ENCODE assay signal across 8 mouse cellular contexts in genomic region chr11:40694311-40695087, GRCm38 (mm10). TPM values are rescaled to one million over a fixed set of nuclear protein-coding genes. Genes with fewer than 3 reads are reported as not detected.
DNase-seq lines count a peak whose midpoint lies in the region; ATAC-seq and TF ChIP-seq lines count a peak whose summit lies in the region.

No protein-coding gene starts in this region.

- peak overlapping the region; percentile 95 for H3K27ac ChIP-seq in embryonic facial prominence, embryonic 10.5 days (replicated peaks)
- H3K27ac ChIP-seq in liver, adult 2 months (replicated peaks; ENCODE audit: insufficient read depth, low read depth, low read length), result peak overlapping the region; percentile 86
- peak overlapping the region; percentile 96 for H3K27ac ChIP-seq in stomach, embryonic 14.5 days (ENCODE audit: low read length)

- peak overlapping the region; percentile 91 for H3K4me3 ChIP-seq in embryonic facial prominence, embryonic 10.5 days
- H3K4me3 ChIP-seq in liver, adult 2 months (ENCODE audit: insufficient read depth, low read depth, low read length), result peak overlapping the region; percentile 63
- H3K4me3 ChIP-seq in stomach, embryonic 14.5 days (ENCODE audit: low read depth, low read length), result peak overlapping the region; percentile 94

- H3K9ac ChIP-seq in liver, adult 2 months (ENCODE audit: low read depth, low read length), result peak overlapping the region; percentile 81
- peak overlapping the region; percentile 65 for H3K9ac ChIP-seq in stomach, embryonic 14.5 days (replicated peaks; ENCODE audit: low read depth, low read length)

- no peaks in the 10 kb centered on the region for H3K27me3 ChIP-seq in embryonic facial prominence, embryonic 10.5 days (replicated peaks; ENCODE audit: low read depth, poor library complexity, severe bottlenecking)
- H3K27me3 ChIP-seq in liver, adult 2 months (ENCODE audit: control insufficient read depth, insufficient read depth, low read length), result no peaks in the 10 kb centered on the region
- no peaks in the 10 kb centered on the region for H3K27me3 ChIP-seq in stomach, embryonic 14.5 days (ENCODE audit: control insufficient read depth, insufficient read depth, low read length)

- under 1% methylated on average over 31 of the region's 31 CpGs for WGBS in embryonic facial prominence, embryonic 10.5 days
- WGBS in liver, adult 2 months, result under 1% methylated on average over 31 of the region's 31 CpGs
- under 1% methylated on average over 31 of the region's 31 CpGs for WGBS in stomach, embryonic 14.5 days

- TF ChIP-seq POLR2A in liver, adult 2 months (IDR thresholded peaks at IDR 0.05; ENCODE audit: extremely low read depth, insufficient read depth, low read length), result no peak

- TF ChIP-seq CTCF in liver, adult 2 months (IDR thresholded peaks at IDR 0.05; ENCODE audit: low read depth, low read length), result no peak

- peaks cover 3% of the 10 kb centered on the region; the same call in 1 of the 2 replicates for H3K9me3 ChIP-seq in embryonic facial prominence, embryonic 10.5 days
- no peaks in the 10 kb centered on the region for H3K9me3 ChIP-seq in stomach, embryonic 14.5 days (ENCODE audit: control insufficient read depth, low read depth, low read length)

- H3K36me3 ChIP-seq in embryonic facial prominence, embryonic 10.5 days (replicated peaks), result peaks cover 6% of the 10 kb centered on the region
- H3K36me3 ChIP-seq in liver, adult 2 months (ENCODE audit: control insufficient read depth, insufficient read depth, low read length), result no peaks in the 10 kb centered on the region
- no peaks in the 10 kb centered on the region for H3K36me3 ChIP-seq in stomach, embryonic 14.5 days (ENCODE audit: control insufficient read depth, insufficient read depth, low read length)

- H3K79me2 ChIP-seq in liver, adult 2 months (ENCODE audit: control insufficient read depth, insufficient read depth, low read length), result peaks cover 19% of the 10 kb centered on the region

- ATAC-seq in stomach, embryonic 14.5 days (ENCODE audit: insufficient number of reproducible peaks, insufficient read depth, low FRiP score, low read depth), result peak; percentile 43

- DNase-seq in 416B (ENCODE audit: low read depth), result peak; percentile 90
- peak; percentile 79 for DNase-seq in adrenal gland, postnatal 10 days
- peak; percentile 76 for DNase-seq in embryonic facial prominence, embryonic 10.5 days (ENCODE audit: low spot score)
- peak; percentile 82 for DNase-seq in heart, adult 8-10 months (ENCODE audit: low spot score)
- DNase-seq in kidney, adult 8-10 months, result peak; percentile 84 to 85
- peak; percentile 92 for DNase-seq in liver, adult 2 months (ENCODE audit: extremely low read depth, low read depth, low spot score)
- DNase-seq in naive thymus-derived CD4-positive, alpha-beta T cell, adult 2 months (ENCODE audit: low read depth), result peak; percentile 79

- peak overlapping the region; percentile 92 for H3K4me2 ChIP-seq in stomach, embryonic 14.5 days (replicated peaks; ENCODE audit: low read depth, low read length)

- H3K4me1 ChIP-seq in embryonic facial prominence, embryonic 10.5 days, result peaks cover 26% of the 10 kb centered on the region
- peaks cover 16% of the 10 kb centered on the region for H3K4me1 ChIP-seq in liver, adult 2 months (ENCODE audit: control insufficient read depth, insufficient read depth, low read length)
- peaks cover 19% of the 10 kb centered on the region; the same call in 1 of the 2 replicates for H3K4me1 ChIP-seq in stomach, embryonic 14.5 days (ENCODE audit: control insufficient read depth, insufficient read depth, low read length)

RNA-seq across cellular contexts. Expression of gene Mat2b, which starts 0.5 kb away (rescaled TPM):
- total RNA-seq in adrenal gland, postnatal 10 days (2021), result 100 to 1,000 TPM in 1 of 2 experiments, 10 to 100 TPM in 1; 88.9 to 116 TPM
- 96.0 and 106 TPM in 2 replicates for polyA plus RNA-seq in embryonic facial prominence, embryonic 10.5 days (2016; fragmentation: Nextera tagmentation; extraction: Ambion mirVana)
- 100 to 1,000 TPM in 2 of 4 experiments, 10 to 100 TPM in 2; 92.5 to 111 (median 98.4) TPM for total RNA-seq in heart, adult 8-10 months (2022)
- 43.6 and 49.8 TPM in 2 replicates for total RNA-seq in liver, adult 2 months (2014; rRNA removed)
- polyA plus RNA-seq in liver, adult 2 months (2012; rRNA removed), result 17.5 and 18.2 TPM in 2 replicates
- polyA plus RNA-seq in stomach, embryonic 14.5 days (2014; fragmentation: Nextera tagmentation; extraction: Ambion mirVana), result 91.7 and 93.8 TPM in 2 replicates

RNA-seq across cellular contexts. Expression of gene Hmmr, which starts 38.7 kb away (rescaled TPM):
- total RNA-seq in adrenal gland, postnatal 10 days (2021), result 1 to 10 TPM; 7.5 to 9.1 TPM
- 59.2 and 59.4 TPM in 2 replicates for polyA plus RNA-seq in embryonic facial prominence, embryonic 10.5 days (2016; fragmentation: Nextera tagmentation; extraction: Ambion mirVana)
- under 1 TPM in 3 of 4 experiments, not detected in 1; 0.09 to 0.25 (median 0.20) TPM for total RNA-seq in heart, adult 8-10 months (2022)
- 0.18 and 0.87 TPM in 2 replicates for total RNA-seq in liver, adult 2 months (2014; rRNA removed)
- polyA plus RNA-seq in liver, adult 2 months (2012; rRNA removed), result 0.02 and 0.10 TPM in 2 replicates
- polyA plus RNA-seq in stomach, embryonic 14.5 days (2014; fragmentation: Nextera tagmentation; extraction: Ambion mirVana), result 50.5 and 52.2 TPM in 2 replicates

RNA-seq across cellular contexts. Expression of gene Nudcd2, which starts 39.0 kb away (rescaled TPM):
- total RNA-seq in adrenal gland, postnatal 10 days (2021), result 10 to 100 TPM; 31.6 to 34.6 TPM
- polyA plus RNA-seq in embryonic facial prominence, embryonic 10.5 days (2016; fragmentation: Nextera tagmentation; extraction: Ambion mirVana), result 222 and 227 TPM in 2 replicates
- total RNA-seq in heart, adult 8-10 months (2022), result 10 to 100 TPM; 13.1 to 19.0 (median 15.7) TPM
- 31.6 and 34.9 TPM in 2 replicates for total RNA-seq in liver, adult 2 months (2014; rRNA removed)
- 11.6 and 17.7 TPM in 2 replicates for polyA plus RNA-seq in liver, adult 2 months (2012; rRNA removed)
- polyA plus RNA-seq in stomach, embryonic 14.5 days (2014; fragmentation: Nextera tagmentation; extraction: Ambion mirVana), result 143 and 149 TPM in 2 replicates

Comparison
In these comparisons a context has a peak if more than half of its experiments do, and no peak if none do; other contexts are left out.
1. Peak in every context shown above with its lines: DNase-seq, ATAC-seq, H3K4me3 ChIP-seq and H3K27ac ChIP-seq.